Mouse (Mus musculus): ENCODE data around the gene Gm19402. TPM values are rescaled to one million over a fixed set of nuclear protein-coding genes. Genes with fewer than 3 reads are reported as not detected.
A peak's percentile ranks its signal among the peaks of the same experiment; 100 is the strongest.

The Gm19402 gene
- polyA plus RNA-seq, 1 experiment from 2014 or later = not detected

DNA sequence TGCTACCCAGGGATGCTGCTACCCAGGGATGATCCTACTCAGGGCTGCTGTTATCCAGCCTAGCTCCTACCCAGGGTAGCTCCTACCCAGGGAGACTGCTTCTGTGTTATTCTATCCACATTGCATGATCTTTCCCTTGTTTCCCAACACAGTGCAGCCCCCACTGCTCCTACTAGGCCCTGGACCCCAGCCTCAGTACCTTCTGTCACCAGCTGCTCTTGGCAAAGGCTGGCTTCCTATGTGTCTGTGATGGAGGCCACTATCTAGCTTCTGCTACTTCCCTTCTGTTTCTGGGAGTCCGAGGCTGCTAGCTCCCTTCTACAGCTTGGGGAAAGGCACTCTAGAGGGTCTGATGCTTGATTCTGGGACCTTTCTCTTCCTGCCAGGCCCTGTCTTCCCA lies 43.1 kb downstream of the Gm19402 start:
- Histone ChIP-seq H3K4me2 (ENCODE audit: low read length) (no peak overlapping the region), H3K9ac (replicated peaks; ENCODE audit: low read depth, low read length) (no peak overlapping the region), H3K27me3 (replicated peaks; ENCODE audit: control insufficient read depth, insufficient read depth, low read length) (no peaks in the 10 kb centered on the region), H3K36me3 (ENCODE audit: control insufficient read depth, insufficient read depth) (peaks cover 19% of the 10 kb centered on the region), H3K27ac (ENCODE audit: low read length) (peak overlapping the region; percentile 9; the same call in 1 of the 2 replicates), H3K4me3 (replicated peaks; ENCODE audit: low read length) (no peak overlapping the region), H3K9me3 (ENCODE audit: control insufficient read depth, low read length) (no peaks in the 10 kb centered on the region), H3K4me1 (replicated peaks; ENCODE audit: control insufficient read depth, insufficient read depth, low read length) (0 out of 2 replicates have a peak, but pooled peaks cover 4% of the 10 kb centered on the region)
- ATAC-seq = 0 out of 2 replicates have a peak, but pooled peaks have one; percentile 16
- 56% methylated on average over 1 of the region's 1 CpGs for WGBS

GRCm38 (mm10) chr10:77645571-77645970 lies 45.0 kb downstream of the Gm19402 start:
- H3K36me3 ChIP-seq (ENCODE audit: control insufficient read depth, insufficient read depth) = peaks cover 27% of the 10 kb centered on the region

DNA sequence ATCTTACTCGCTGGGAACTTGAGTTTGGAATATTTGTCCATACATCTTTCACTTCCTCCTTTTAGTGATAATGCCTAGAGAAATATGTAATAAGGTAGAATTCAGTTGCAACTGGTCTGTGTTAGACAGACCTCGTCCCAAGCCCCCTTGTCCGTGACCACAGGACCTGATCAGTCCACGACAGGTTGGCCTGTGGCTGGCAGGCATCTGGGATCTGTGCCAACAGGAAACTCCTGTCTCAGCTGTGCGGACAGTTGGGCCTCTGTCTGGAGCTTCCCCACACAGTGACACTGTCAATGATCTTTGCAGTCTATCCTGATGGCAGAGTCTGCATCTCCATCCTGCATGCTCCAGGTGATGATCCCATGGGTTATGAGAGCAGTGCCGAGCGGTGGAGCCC lies 47.4 kb downstream of the Gm19402 start:
- Histone ChIP-seq H3K4me2 (ENCODE audit: low read length) (no peak overlapping the region), H3K36me3 (ENCODE audit: control insufficient read depth, insufficient read depth) (peaks cover 27% of the 10 kb centered on the region), H3K27me3 (replicated peaks; ENCODE audit: control insufficient read depth, insufficient read depth, low read length) (no peaks in the 10 kb centered on the region), H3K4me1 (replicated peaks; ENCODE audit: control insufficient read depth, insufficient read depth, low read length) (0 out of 2 replicates have a peak, but pooled peaks cover 4% of the 10 kb centered on the region), H3K4me3 (replicated peaks; ENCODE audit: low read length) (no peak overlapping the region), H3K9me3 (ENCODE audit: control insufficient read depth, low read length) (no peaks in the 10 kb centered on the region), H3K27ac (ENCODE audit: low read length) (no peak overlapping the region), H3K9ac (replicated peaks; ENCODE audit: low read depth, low read length) (no peak overlapping the region)
- 81% methylated on average over 7 of the region's 7 CpGs for WGBS
- ATAC-seq = no peak

More at GRCm38 (mm10) chr10:77645571-77645970, 45.0 kb downstream of the Gm19402 start:
- H3K4me3 ChIP-seq (replicated peaks; ENCODE audit: low read length) = no peak overlapping the region
- no peak overlapping the region for H3K27ac ChIP-seq (ENCODE audit: low read length)
- no peak for ATAC-seq
- H3K9me3 ChIP-seq (ENCODE audit: control insufficient read depth, low read length) = no peaks in the 10 kb centered on the region
- H3K9ac ChIP-seq (replicated peaks; ENCODE audit: low read depth, low read length) = no peak overlapping the region
- H3K27me3 ChIP-seq (replicated peaks; ENCODE audit: control insufficient read depth, insufficient read depth, low read length) = no peaks in the 10 kb centered on the region
- H3K4me2 ChIP-seq (ENCODE audit: low read length) = no peak overlapping the region
- 0 out of 2 replicates have a peak, but pooled peaks cover 4% of the 10 kb centered on the region for H3K4me1 ChIP-seq (replicated peaks; ENCODE audit: control insufficient read depth, insufficient read depth, low read length)
- WGBS = 94% methylated on average over 5 of the region's 5 CpGs

MicroRNAs within 50 kb of the gene (microRNA counts, 519-probe panel; counts per million panel counts)
- microRNA mmu-miR-1930 = 1,688 counts per million, percentile 18 among the panel's probes with 10 or more counts

Small RNA genes within 50 kb of the gene (microRNA-seq; reads per million reads assigned to microRNA genes)
- 13.3 reads per million, percentile 32 among the genes with 10 or more reads in this experiment for gene Mir1930

Other genes with a start within 250 kb of the Gm19402 start
- 41.6 and 42.8 TPM in 2 replicates for gene Fam207a, start 175.0 kb downstream of the Gm19402 start, polyA plus RNA-seq (2015; fragmentation: Nextera tagmentation; extraction: Ambion mirVana)
- gene Itgb2, start 160.5 kb downstream of the Gm19402 start, polyA plus RNA-seq (2015; fragmentation: Nextera tagmentation; extraction: Ambion mirVana) = 0.80 and 0.85 TPM in 2 replicates
- 73.3 and 80.5 TPM in 2 replicates for gene Pttg1ip, start 109.0 kb downstream of the Gm19402 start, polyA plus RNA-seq (2015; fragmentation: Nextera tagmentation; extraction: Ambion mirVana)
- gene Sumo3, start 84.7 kb downstream of the Gm19402 start, polyA plus RNA-seq (2015; fragmentation: Nextera tagmentation; extraction: Ambion mirVana) = 335 and 349 TPM in 2 replicates
- gene Gm49325, start 84.6 kb downstream of the Gm19402 start, polyA plus RNA-seq (2015; fragmentation: Nextera tagmentation; extraction: Ambion mirVana) = 1.2 and 8.4 TPM in 2 replicates
- 107 and 114 TPM in 2 replicates for gene Ube2g2, start 68.5 kb downstream of the Gm19402 start, polyA plus RNA-seq (2015; fragmentation: Nextera tagmentation; extraction: Ambion mirVana)
- 0.30 and 0.39 TPM in 2 replicates for gene Tspear, start 4.2 kb downstream of the Gm19402 start, polyA plus RNA-seq (2015; fragmentation: Nextera tagmentation; extraction: Ambion mirVana)
- not detected in 2 replicates for gene Gm9508, start 6.5 kb upstream of the Gm19402 start, polyA plus RNA-seq (2015; fragmentation: Nextera tagmentation; extraction: Ambion mirVana)
- not detected in 2 replicates for gene Gm10272, start 15.9 kb upstream of the Gm19402 start, polyA plus RNA-seq (2015; fragmentation: Nextera tagmentation; extraction: Ambion mirVana)
- not detected in 2 replicates for gene Gm10024, start 20.7 kb upstream of the Gm19402 start, polyA plus RNA-seq (2015; fragmentation: Nextera tagmentation; extraction: Ambion mirVana)
- gene Gm10142, start 25.1 kb upstream of the Gm19402 start, polyA plus RNA-seq (2015; fragmentation: Nextera tagmentation; extraction: Ambion mirVana) = not detected in 2 replicates
- not detected in 2 replicates for gene Krtap12-1, start 29.8 kb upstream of the Gm19402 start, polyA plus RNA-seq (2015; fragmentation: Nextera tagmentation; extraction: Ambion mirVana)
- not detected in 2 replicates for gene Gm10100, start 35.7 kb upstream of the Gm19402 start, polyA plus RNA-seq (2015; fragmentation: Nextera tagmentation; extraction: Ambion mirVana)
- not detected in 2 replicates for gene Gm18596, start 51.9 kb upstream of the Gm19402 start, polyA plus RNA-seq (2015; fragmentation: Nextera tagmentation; extraction: Ambion mirVana)
- gene Gm9736, start 60.6 kb upstream of the Gm19402 start, polyA plus RNA-seq (2015; fragmentation: Nextera tagmentation; extraction: Ambion mirVana) = not detected in 2 replicates
- not detected in 2 replicates for gene Gm3233, start 68.9 kb upstream of the Gm19402 start, polyA plus RNA-seq (2015; fragmentation: Nextera tagmentation; extraction: Ambion mirVana)
- gene Gm3238, start 80.6 kb upstream of the Gm19402 start, polyA plus RNA-seq (2015; fragmentation: Nextera tagmentation; extraction: Ambion mirVana) = not detected in 2 replicates
- gene Gm7138, start 86.2 kb upstream of the Gm19402 start, polyA plus RNA-seq (2015; fragmentation: Nextera tagmentation; extraction: Ambion mirVana) = not detected in 2 replicates
- not detected in 2 replicates for gene Gm3250, start 91.8 kb upstream of the Gm19402 start, polyA plus RNA-seq (2015; fragmentation: Nextera tagmentation; extraction: Ambion mirVana)
- gene Gm7137, start 97.4 kb upstream of the Gm19402 start, polyA plus RNA-seq (2015; fragmentation: Nextera tagmentation; extraction: Ambion mirVana) = not detected in 2 replicates
- not detected in 2 replicates for gene Gm9639, start 104.3 kb upstream of the Gm19402 start, polyA plus RNA-seq (2015; fragmentation: Nextera tagmentation; extraction: Ambion mirVana)
- not detected in 2 replicates for gene Gm19668, start 108.4 kb upstream of the Gm19402 start, polyA plus RNA-seq (2015; fragmentation: Nextera tagmentation; extraction: Ambion mirVana)
- gene Gm9507, start 121.1 kb upstream of the Gm19402 start, polyA plus RNA-seq (2015; fragmentation: Nextera tagmentation; extraction: Ambion mirVana) = not detected in 2 replicates
- not detected in 2 replicates for gene Gm2696, start 123.9 kb upstream of the Gm19402 start, polyA plus RNA-seq (2015; fragmentation: Nextera tagmentation; extraction: Ambion mirVana)
- gene Krtap10-4, start 136.3 kb upstream of the Gm19402 start, polyA plus RNA-seq (2015; fragmentation: Nextera tagmentation; extraction: Ambion mirVana) = not detected in 2 replicates
- not detected in 2 replicates for gene Krtap10-10, start 145.2 kb upstream of the Gm19402 start, polyA plus RNA-seq (2015; fragmentation: Nextera tagmentation; extraction: Ambion mirVana)
- not detected in 2 replicates for gene Gm36176, start 156.0 kb upstream of the Gm19402 start, polyA plus RNA-seq (2015; fragmentation: Nextera tagmentation; extraction: Ambion mirVana)
- not detected in 2 replicates for gene Gm10318, start 162.1 kb upstream of the Gm19402 start, polyA plus RNA-seq (2015; fragmentation: Nextera tagmentation; extraction: Ambion mirVana)
- gene Gm3285, start 171.2 kb upstream of the Gm19402 start, polyA plus RNA-seq (2015; fragmentation: Nextera tagmentation; extraction: Ambion mirVana) = not detected in 2 replicates
- gene Lrrc3, start 211.8 kb upstream of the Gm19402 start, polyA plus RNA-seq (2015; fragmentation: Nextera tagmentation; extraction: Ambion mirVana) = 10.9 and 15.7 TPM in 2 replicates